Mouse (Mus musculus) liver, adult 2 months (tissue): ENCODE results near the gene Alyref.

ENCODE experiments used
- CTCF ChIP-seq: fragments of 200-500 bp; IDR thresholded peaks from 2 replicates; pipeline ENCODE4 v1.5.1; 2011; ENCODE audit warnings: low read depth, low read length, control low read depth
- POLR2A ChIP-seq: fragments of 200-500 bp; IDR thresholded peaks from 2 replicates; pipeline ENCODE4 v1.6.1; 2011; ENCODE audit warnings: low read length, control low read depth; ENCODE audit not compliant: insufficient read depth; ENCODE audit errors: extremely low read depth

- TF ChIP-seq CTCF (no peak), POLR2A (no peak)
Measured at GRCm38 (mm10) chr11:120572417-120572751, 25.8 kb downstream of the Alyref start.
